Mouse (Mus musculus): ENCODE measurements at regions not wholly inside any gene's neighbourhood (a gene's known extent, or its start where the extent isn't known, plus 50 kb on each side); places are given as distances from the start of the nearest gene placed in this dataset.

- H3K79me2 ChIP-seq (ENCODE audit: inconsistent target): no peaks in the 10 kb centered on the region
- WGBS (ENCODE audit: missing documents): 9% methylated on average over 5 of the region's 5 CpGs
- no peak overlapping the region for H3K4me3 ChIP-seq (ENCODE audit: inconsistent target)
- H3K27ac ChIP-seq: peak overlapping the region; percentile 85
- no peaks in the 10 kb centered on the region for H3K36me3 ChIP-seq (ENCODE audit: inconsistent target)
Observed at GRCm38 (mm10) chr13:83064727-83065126, 439.1 kb upstream of the Mef2c start.

- Histone ChIP-seq H3K4me3 (ENCODE audit: inconsistent target) (no peak overlapping the region), H3K27ac (peak overlapping the region; percentile 85), H3K79me2 (ENCODE audit: inconsistent target) (no peaks in the 10 kb centered on the region), H3K36me3 (ENCODE audit: inconsistent target) (no peaks in the 10 kb centered on the region)
- 50% methylated on average over 3 of the region's 3 CpGs for WGBS (ENCODE audit: missing documents)
Observed at GRCm38 (mm10) chr13:83065201-83065600, 438.6 kb upstream of the Mef2c start.

- H3K36me3 ChIP-seq (ENCODE audit: inconsistent target): no peaks in the 10 kb centered on the region
- H3K4me3 ChIP-seq (ENCODE audit: inconsistent target): no peak overlapping the region
- H3K27ac ChIP-seq: peak overlapping the region; percentile 85
- WGBS (ENCODE audit: missing documents): 10% methylated on average over 8 of the region's 8 CpGs
- H3K79me2 ChIP-seq (ENCODE audit: inconsistent target): no peaks in the 10 kb centered on the region
Observed at GRCm38 (mm10) chr13:83066115-83066753, 437.6 kb upstream of the Mef2c start.

GRCm38 (mm10) chr13:83067496-83067895, 436.3 kb upstream of the Mef2c start:
- no peaks in the 10 kb centered on the region for H3K36me3 ChIP-seq (ENCODE audit: inconsistent target)
- 31% methylated on average over 2 of the region's 2 CpGs for WGBS (ENCODE audit: missing documents)
- no peaks in the 10 kb centered on the region for H3K79me2 ChIP-seq (ENCODE audit: inconsistent target)

GRCm38 (mm10) chr13:83068588-83068987, 435.2 kb upstream of the Mef2c start:
- Histone ChIP-seq H3K4me3 (ENCODE audit: inconsistent target) (no peak overlapping the region), H3K27ac (no peak overlapping the region), H3K79me2 (ENCODE audit: inconsistent target) (no peaks in the 10 kb centered on the region), H3K36me3 (ENCODE audit: inconsistent target) (no peaks in the 10 kb centered on the region)
- 57% methylated on average over 1 of the region's 1 CpGs for WGBS (ENCODE audit: missing documents)

More at GRCm38 (mm10) chr13:83067496-83067895, 436.3 kb upstream of the Mef2c start:
- Histone ChIP-seq H3K27ac (peak overlapping the region; percentile 85), H3K4me3 (ENCODE audit: inconsistent target) (no peak overlapping the region)

- H3K36me3 ChIP-seq (ENCODE audit: inconsistent target): no peaks in the 10 kb centered on the region
- H3K79me2 ChIP-seq (ENCODE audit: inconsistent target): no peaks in the 10 kb centered on the region
- H3K4me3 ChIP-seq (ENCODE audit: inconsistent target): no peak overlapping the region
- H3K27ac ChIP-seq: no peak overlapping the region
Observed at GRCm38 (mm10) chr13:83069293-83069692, 434.5 kb upstream of the Mef2c start.

- WGBS (ENCODE audit: missing documents): 0% methylated on average over 3 of the region's 3 CpGs
- H3K27ac ChIP-seq: peak overlapping the region; percentile 31
- H3K79me2 ChIP-seq (ENCODE audit: inconsistent target): no peaks in the 10 kb centered on the region
- H3K4me3 ChIP-seq (ENCODE audit: inconsistent target): no peak overlapping the region
- H3K36me3 ChIP-seq (ENCODE audit: inconsistent target): no peaks in the 10 kb centered on the region
Observed at GRCm38 (mm10) chr13:83072073-83072472, 431.8 kb upstream of the Mef2c start.

GRCm38 (mm10) chr13:83074219-83074965, 429.4 kb upstream of the Mef2c start:
- Histone ChIP-seq H3K79me2 (ENCODE audit: inconsistent target) (no peaks in the 10 kb centered on the region), H3K4me3 (ENCODE audit: inconsistent target) (peak overlapping the region; percentile 14; the same call in 1 of the 2 replicates), H3K27ac (peak overlapping the region; percentile 89), H3K36me3 (ENCODE audit: inconsistent target) (no peaks in the 10 kb centered on the region)
- WGBS (ENCODE audit: missing documents): 18% methylated on average over 6 of the region's 6 CpGs

GRCm38 (mm10) chr13:83075320-83075877, 428.4 kb upstream of the Mef2c start:
- Histone ChIP-seq H3K4me3 (ENCODE audit: inconsistent target) (no peak overlapping the region; the same call in 1 of the 2 replicates), H3K27ac (peak overlapping the region; percentile 89), H3K79me2 (ENCODE audit: inconsistent target) (no peaks in the 10 kb centered on the region), H3K36me3 (ENCODE audit: inconsistent target) (no peaks in the 10 kb centered on the region)
- 16% methylated on average over 7 of the region's 7 CpGs for WGBS (ENCODE audit: missing documents)

- 88% methylated on average over 2 of the region's 2 CpGs for WGBS (ENCODE audit: missing documents)
- Histone ChIP-seq H3K79me2 (ENCODE audit: inconsistent target) (no peaks in the 10 kb centered on the region), H3K4me3 (ENCODE audit: inconsistent target) (no peak overlapping the region), H3K36me3 (ENCODE audit: inconsistent target) (no peaks in the 10 kb centered on the region), H3K27ac (peak overlapping the region; percentile 89)
Observed at GRCm38 (mm10) chr13:83076611-83077010, 427.2 kb upstream of the Mef2c start.

- Histone ChIP-seq H3K27ac (no peak overlapping the region), H3K79me2 (ENCODE audit: inconsistent target) (no peaks in the 10 kb centered on the region), H3K36me3 (ENCODE audit: inconsistent target) (no peaks in the 10 kb centered on the region), H3K4me3 (ENCODE audit: inconsistent target) (no peak overlapping the region)
- 94% methylated on average over 1 of the region's 1 CpGs for WGBS (ENCODE audit: missing documents)
Observed at GRCm38 (mm10) chr13:83077085-83077484, 426.7 kb upstream of the Mef2c start.

- Histone ChIP-seq H3K79me2 (ENCODE audit: inconsistent target) (no peaks in the 10 kb centered on the region), H3K27ac (peak overlapping the region; percentile 7; the same call in 1 of the 2 replicates), H3K4me3 (ENCODE audit: inconsistent target) (no peak overlapping the region), H3K36me3 (ENCODE audit: inconsistent target) (no peaks in the 10 kb centered on the region)
- 14% methylated on average over 1 of the region's 1 CpGs for WGBS (ENCODE audit: missing documents)
Observed at GRCm38 (mm10) chr13:83079291-83079690, 424.5 kb upstream of the Mef2c start.

- Histone ChIP-seq H3K4me3 (ENCODE audit: inconsistent target) (no peak overlapping the region), H3K27ac (no peak overlapping the region)
- WGBS (ENCODE audit: missing documents): 90% methylated on average over 3 of the region's 3 CpGs
Observed at GRCm38 (mm10) chr13:83084948-83085347, 418.9 kb upstream of the Mef2c start.

GRCm38 (mm10) chr13:83099908-83100307, 403.9 kb upstream of the Mef2c start:
- H3K4me3 ChIP-seq (ENCODE audit: inconsistent target): no peak overlapping the region
- no peak overlapping the region for H3K27ac ChIP-seq
- 88% methylated on average over 1 of the region's 1 CpGs for WGBS (ENCODE audit: missing documents)
- H3K36me3 ChIP-seq (ENCODE audit: inconsistent target): no peaks in the 10 kb centered on the region
- no peaks in the 10 kb centered on the region for H3K79me2 ChIP-seq (ENCODE audit: inconsistent target)

More at GRCm38 (mm10) chr13:83084948-83085347, 418.9 kb upstream of the Mef2c start:
- H3K79me2 ChIP-seq (ENCODE audit: inconsistent target): no peaks in the 10 kb centered on the region
- no peaks in the 10 kb centered on the region for H3K36me3 ChIP-seq (ENCODE audit: inconsistent target)

- H3K27ac ChIP-seq: no peak overlapping the region
- WGBS (ENCODE audit: missing documents): 85% methylated on average over 3 of the region's 3 CpGs
Observed at GRCm38 (mm10) chr13:83110610-83111009, 393.2 kb upstream of the Mef2c start.

More at GRCm38 (mm10) chr13:83110610-83111009, 393.2 kb upstream of the Mef2c start:
- Histone ChIP-seq H3K36me3 (ENCODE audit: inconsistent target) (no peaks in the 10 kb centered on the region), H3K79me2 (ENCODE audit: inconsistent target) (no peaks in the 10 kb centered on the region), H3K4me3 (ENCODE audit: inconsistent target) (no peak overlapping the region)
